Mouse (Mus musculus) testis, adult 2 months (tissue): Measurements from ENCODE around the gene Vmn1r35.
"Not testable (repeated sequence)": the region's sequence is repeated elsewhere in the genome, so short reads cannot be mapped to it uniquely, and the experiment has no call there.

Experiments
- CTCF ChIP-seq: fragments of 200-500 bp; IDR thresholded peaks from 2 replicates; pipeline ENCODE4 v1.5.1; 2012; ENCODE audit warnings: low read depth, mild to moderate bottlenecking, inconsistent platforms, low read length, moderate library complexity; ENCODE audit not compliant: control insufficient read depth, insufficient read depth, insufficient replicate concordance
- POLR2A ChIP-seq: fragments of 200-500 bp; IDR thresholded peaks from 2 replicates; pipeline ENCODE4 v1.6.1; 2012; ENCODE audit warnings: low read depth, mild to moderate bottlenecking, inconsistent platforms, low read length, moderate library complexity; ENCODE audit not compliant: control insufficient read depth

DNA sequence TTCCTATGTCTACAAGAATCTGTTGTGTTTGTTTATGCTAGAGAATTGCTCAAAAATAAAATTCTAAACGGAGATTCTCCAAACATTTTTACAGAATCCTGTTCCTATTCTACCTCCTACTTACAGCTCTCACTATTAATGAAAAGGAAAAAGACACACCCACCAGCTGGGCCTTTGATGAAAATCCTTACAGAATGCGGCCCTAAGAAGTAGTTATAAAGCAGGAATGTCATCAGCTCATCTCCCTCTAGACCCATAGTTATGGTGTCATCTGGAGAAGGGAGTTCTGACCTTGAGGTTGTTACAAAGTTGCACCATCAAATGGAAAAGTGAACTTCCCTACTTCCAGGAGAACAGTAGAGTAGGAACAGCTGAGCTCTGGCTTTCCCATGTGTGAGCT, 33.4 kb upstream of the Vmn1r35 start, which contains the start of gene Vmn1r36:
- not testable (repeated sequence) for TF ChIP-seq CTCF, POLR2A
